Mouse (Mus musculus) heart, embryonic 14.5 days (tissue): Measurements from ENCODE around the gene Pdzd2. TPM values are rescaled to one million over a fixed set of nuclear protein-coding genes. Genes with fewer than 3 reads are reported as not detected.

Experiments
- ATAC-seq: fragments of 200-750 bp; cut with Nextera tagmentation; 2 replicates; pipeline ENCODE4 v1.8.0; 2017; ENCODE audit warnings: low read depth, moderate TSS enrichment; ENCODE audit not compliant: insufficient number of reproducible peaks, insufficient read depth, low FRiP score
- H3K27ac ChIP-seq, 2 experiments: fragments of 200-500 bp in 1 of 2; fragments of 300-500 bp in 1 of 2; sonication (generic) in 1 of 2; replicated peaks in 1 of 2; 2 replicates each; pipeline ENCODE4 v1.5.1; 2012 to 2014; ENCODE audit warnings: low read depth in 2 of 2, low read length in 2 of 2, control low read depth in 1 of 2, mild to moderate bottlenecking in 1 of 2, mixed read lengths in 1 of 2; ENCODE audit not compliant: control insufficient read depth in 1 of 2, insufficient read depth in 1 of 2
- H3K27me3 ChIP-seq: fragments of 300-500 bp; sonication (generic); 2 replicates; pipeline ENCODE4 v1.6.1; 2014; ENCODE audit warnings: mild to moderate bottlenecking, low read length, control low read depth; ENCODE audit not compliant: control insufficient read depth, insufficient read depth
- H3K36me3 ChIP-seq: fragments of 300-500 bp; sonication (generic); 2 replicates; pipeline ENCODE4 v1.6.1; 2014; ENCODE audit warnings: mild to moderate bottlenecking, control low read depth, low read length, mixed read lengths; ENCODE audit not compliant: control insufficient read depth, insufficient read depth
- H3K4me1 ChIP-seq, 2 experiments: fragments of 200-500 bp in 1 of 2; fragments of 300-500 bp in 1 of 2; sonication (generic) in 1 of 2; 2 replicates each; pipeline ENCODE4 v1.6.1; 2012 to 2014; ENCODE audit warnings: low read length in 2 of 2, control low read depth in 1 of 2, mixed read lengths in 1 of 2; ENCODE audit not compliant: control insufficient read depth in 2 of 2, insufficient read depth in 2 of 2
- H3K4me2 ChIP-seq: fragments of 300-500 bp; sonication (generic); 2 replicates; pipeline ENCODE4 v1.6.1; 2014; ENCODE audit warnings: mild to moderate bottlenecking, low read length
- H3K4me3 ChIP-seq, 2 experiments: fragments of 200-500 bp in 1 of 2; fragments of 300-500 bp in 1 of 2; sonication (generic) in 1 of 2; 2 replicates each; pipeline ENCODE4 v1.5.1; 2012 to 2014; ENCODE audit warnings: low read length in 2 of 2, mild to moderate bottlenecking in 2 of 2, control low read depth in 1 of 2, low read depth in 1 of 2, moderate library complexity in 1 of 2; ENCODE audit not compliant: control insufficient read depth in 1 of 2, insufficient read depth in 1 of 2
- H3K9ac ChIP-seq: fragments of 300-500 bp; sonication (generic); 2 replicates; pipeline ENCODE4 v1.6.1; 2014; ENCODE audit warnings: mild to moderate bottlenecking, low read length
- H3K9me3 ChIP-seq: fragments of 300-500 bp; sonication (generic); 2 replicates; pipeline ENCODE4 v1.6.1; 2016; ENCODE audit warnings: low read length, control low read depth; ENCODE audit not compliant: control insufficient read depth
- WGBS: fragments of 180-500 bp; shearing (Covaris S2); extraction: QIAGEN DNeasy Blood & Tissue Kit; methylation state at CpG from one replicate; pipeline ENCODE4 v1.1.7; 2014; 5-methylcytosine and 5-hydroxymethylcytosine counted together
- polyA plus RNA-seq: library from polyadenylated mRNA; unstranded; fragments of >200 nt; fragmentation: Nextera tagmentation; extraction: Ambion mirVana; gene quantifications from 2 replicates; pipeline ENCODE4 v1.2.1, GENCODE M21; 2014

Gene Pdzd2
- polyA plus RNA-seq, 1 experiment from 2014 or later, result 16.8 TPM

GRCm38 (mm10) chr15:12614944-12615878 is 124.5 kb downstream of the Pdzd2 start:
- Histone ChIP-seq H3K4me2 (no peak overlapping the region), H3K4me1 (peaks cover 14 to 17% of the 10 kb centered on the region in 2 experiments), H3K27me3 (no peaks in the 10 kb centered on the region), H3K36me3 (no peaks in the 10 kb centered on the region), H3K27ac (no peak overlapping the region), H3K4me3 (no peak overlapping the region), H3K9ac (no peak overlapping the region), H3K9me3 (no peaks in the 10 kb centered on the region)
- WGBS, result 60% methylated on average over 20 of the region's 20 CpGs
- ATAC-seq, result no peak

- H3K9me3 ChIP-seq, result no peaks in the 10 kb centered on the region
- 55% methylated on average over 9 of the region's 9 CpGs for WGBS
- H3K27ac ChIP-seq, result no peak overlapping the region
- no peak overlapping the region for H3K4me2 ChIP-seq
- H3K27me3 ChIP-seq, result no peaks in the 10 kb centered on the region
- H3K4me1 ChIP-seq, result peaks cover 14 to 17% of the 10 kb centered on the region in 2 experiments
- no peak for ATAC-seq
- no peak overlapping the region for H3K9ac ChIP-seq
- H3K36me3 ChIP-seq, result no peaks in the 10 kb centered on the region
- no peak overlapping the region for H3K4me3 ChIP-seq
Measured at GRCm38 (mm10) chr15:12614011-12614410, 125.7 kb downstream of the Pdzd2 start.

DNA sequence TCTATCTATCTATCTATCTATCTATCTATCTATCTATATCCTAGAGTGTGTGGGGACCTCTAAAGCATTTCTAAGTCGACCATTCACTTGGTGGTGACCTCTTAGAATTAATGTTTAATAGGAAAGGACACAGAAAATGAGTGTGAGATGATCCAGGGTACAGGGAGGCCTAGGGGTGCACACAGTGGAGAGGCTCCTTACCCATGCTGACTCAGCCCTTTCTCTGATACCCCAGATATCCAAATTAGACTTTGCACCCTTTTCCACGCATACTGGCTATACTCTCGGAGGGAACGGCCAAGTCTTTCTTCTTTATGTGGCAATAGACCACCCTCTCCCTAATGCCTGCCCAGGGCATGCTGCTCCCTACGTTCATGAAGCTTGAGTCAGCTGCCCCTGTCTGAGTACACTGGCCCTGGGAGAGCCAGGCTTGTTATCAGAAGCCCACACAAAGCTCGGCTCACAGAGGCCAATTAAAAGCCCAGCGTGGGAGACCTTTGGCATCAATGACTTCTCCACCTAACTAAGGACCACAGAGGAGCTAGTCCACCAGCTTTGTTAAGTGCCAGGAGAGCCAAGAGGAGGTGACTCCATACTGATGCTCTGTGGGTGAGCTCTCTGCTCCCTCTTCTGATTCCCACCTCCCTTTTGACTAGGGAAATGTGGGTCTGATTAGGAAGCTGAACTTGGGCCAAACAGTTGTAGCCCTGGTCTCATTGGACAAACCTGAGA is 126.6 kb downstream of the Pdzd2 start:
- no peaks in the 10 kb centered on the region for H3K36me3 ChIP-seq
- WGBS, result 59% methylated on average over 7 of the region's 7 CpGs
- peaks cover 14 to 17% of the 10 kb centered on the region in 2 experiments for H3K4me1 ChIP-seq
- H3K9me3 ChIP-seq, result no peaks in the 10 kb centered on the region
- no peak for ATAC-seq
- H3K27me3 ChIP-seq, result no peaks in the 10 kb centered on the region
- no peak overlapping the region for H3K27ac ChIP-seq
- H3K9ac ChIP-seq, result no peak overlapping the region
- no peak overlapping the region for H3K4me2 ChIP-seq
- H3K4me3 ChIP-seq, result no peak overlapping the region

- WGBS, result 74% methylated on average over 6 of the region's 6 CpGs
- H3K36me3 ChIP-seq, result no peaks in the 10 kb centered on the region
- no peak for ATAC-seq
Measured at GRCm38 (mm10) chr15:12608090-12608489, 131.6 kb downstream of the Pdzd2 start.

DNA sequence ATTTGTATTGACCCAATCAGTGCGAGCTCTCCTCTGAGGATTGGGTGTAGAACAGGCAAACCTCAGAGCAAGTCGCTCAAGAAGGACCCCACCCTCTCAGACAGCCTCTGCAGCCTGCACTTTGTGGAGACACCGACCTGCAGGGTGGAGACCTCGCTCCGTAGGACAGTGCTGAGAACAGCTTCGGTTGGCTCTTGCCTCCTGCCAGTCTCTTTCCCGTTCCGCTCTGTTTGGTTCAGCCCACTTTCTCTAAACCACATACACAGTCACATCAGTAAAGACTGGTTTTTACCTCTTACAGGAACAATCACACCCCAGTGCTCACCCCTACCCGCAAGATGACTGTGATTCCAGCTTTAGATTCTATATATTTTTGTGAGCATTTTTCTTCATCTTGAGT is 133.4 kb downstream of the Pdzd2 start:
- ATAC-seq, result no peak
- WGBS, result 77% methylated on average over 9 of the region's 9 CpGs
- H3K4me3 ChIP-seq, result no peak overlapping the region

More at GRCm38 (mm10) chr15:12608090-12608489, 131.6 kb downstream of the Pdzd2 start:
- no peak overlapping the region for H3K27ac ChIP-seq
- H3K4me3 ChIP-seq, result no peak overlapping the region
- no peaks in the 10 kb centered on the region for H3K9me3 ChIP-seq
- peaks cover 8% of the 10 kb centered on the region in 2 experiments; a peak in 3 of 4 replicates for H3K4me1 ChIP-seq
- H3K27me3 ChIP-seq, result no peaks in the 10 kb centered on the region
- H3K4me2 ChIP-seq, result no peak overlapping the region
- H3K9ac ChIP-seq, result no peak overlapping the region

DNA sequence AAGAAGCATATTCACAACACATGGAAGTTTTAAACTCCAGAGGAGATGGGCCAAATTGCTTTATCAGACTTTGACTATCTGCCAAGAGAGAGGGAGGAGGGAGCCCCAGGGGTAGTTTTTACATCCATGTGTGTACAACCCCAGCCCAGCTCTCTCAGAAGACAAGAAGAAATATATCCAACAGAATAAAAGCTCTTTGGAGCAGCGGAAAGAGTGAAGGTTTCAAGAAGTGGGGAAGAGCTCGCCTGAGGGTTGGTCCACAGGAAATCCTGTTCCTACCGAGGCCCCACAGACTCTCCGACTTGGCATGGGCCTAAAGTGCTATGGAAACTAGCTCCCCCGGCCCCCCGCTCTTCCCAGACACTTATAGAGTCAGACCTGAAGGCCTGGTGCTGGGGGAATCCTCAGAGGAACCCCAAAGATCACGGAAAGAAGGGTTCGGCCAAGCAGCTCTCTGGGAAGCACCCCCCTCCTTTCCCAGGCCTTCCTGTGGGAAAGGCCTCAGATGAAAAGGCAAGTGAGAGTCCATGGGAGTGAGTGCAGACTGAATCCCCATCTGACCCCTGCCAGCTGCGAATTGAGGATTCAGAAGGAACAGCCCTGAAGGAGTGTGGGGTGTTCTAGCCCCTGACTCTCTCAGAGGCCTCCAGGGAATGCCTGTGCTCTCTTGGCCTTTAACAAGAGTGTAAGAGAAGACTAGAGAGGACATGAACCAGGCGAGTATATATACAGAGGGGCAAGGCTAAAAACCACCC is 134.3 kb downstream of the Pdzd2 start:
- Histone ChIP-seq H3K9ac (no peak overlapping the region), H3K9me3 (no peaks in the 10 kb centered on the region), H3K36me3 (no peaks in the 10 kb centered on the region), H3K4me1 (peaks cover 7 to 10% of the 10 kb centered on the region in 2 experiments; a peak in 1 of 4 replicates), H3K27ac (peak overlapping the region; percentile 41 to 52; a peak in 2 of 4 replicates), H3K4me2 (no peak overlapping the region), H3K4me3 (no peak overlapping the region), H3K27me3 (no peaks in the 10 kb centered on the region)
- 61% methylated on average over 10 of the region's 10 CpGs for WGBS
- ATAC-seq, result no peak

More for the DNA sequence above, 133.4 kb downstream of the Pdzd2 start:
- H3K4me2 ChIP-seq, result no peak overlapping the region
- no peaks in the 10 kb centered on the region for H3K27me3 ChIP-seq
- H3K9me3 ChIP-seq, result no peaks in the 10 kb centered on the region
- H3K27ac ChIP-seq, result no peak overlapping the region
- H3K9ac ChIP-seq, result no peak overlapping the region
- H3K36me3 ChIP-seq, result no peaks in the 10 kb centered on the region
- H3K4me1 ChIP-seq, result peaks cover 6 to 7% of the 10 kb centered on the region in 2 experiments; a peak in 1 of 4 replicates

GRCm38 (mm10) chr15:12603674-12604073 is 136.1 kb downstream of the Pdzd2 start:
- no peaks in the 10 kb centered on the region for H3K36me3 ChIP-seq
- no peak for ATAC-seq
- H3K4me3 ChIP-seq, result no peak overlapping the region
- no peaks in the 10 kb centered on the region for H3K27me3 ChIP-seq
- peaks cover 7 to 18% of the 10 kb centered on the region in 2 experiments; a peak in 2 of 4 replicates for H3K4me1 ChIP-seq
- 94% methylated on average over 4 of the region's 4 CpGs for WGBS
- H3K9me3 ChIP-seq, result no peaks in the 10 kb centered on the region
- H3K27ac ChIP-seq, result no peak overlapping the region
- H3K4me2 ChIP-seq, result no peak overlapping the region
- no peak overlapping the region for H3K9ac ChIP-seq
